Mouse (Mus musculus): Measurements from ENCODE around the gene Fgfbp1. TPM values are rescaled to one million over a fixed set of nuclear protein-coding genes. Genes with fewer than 3 reads are reported as not detected.

Gene Fgfbp1
- polyA plus RNA-seq, 1 experiment = 2.2 TPM

DNA sequence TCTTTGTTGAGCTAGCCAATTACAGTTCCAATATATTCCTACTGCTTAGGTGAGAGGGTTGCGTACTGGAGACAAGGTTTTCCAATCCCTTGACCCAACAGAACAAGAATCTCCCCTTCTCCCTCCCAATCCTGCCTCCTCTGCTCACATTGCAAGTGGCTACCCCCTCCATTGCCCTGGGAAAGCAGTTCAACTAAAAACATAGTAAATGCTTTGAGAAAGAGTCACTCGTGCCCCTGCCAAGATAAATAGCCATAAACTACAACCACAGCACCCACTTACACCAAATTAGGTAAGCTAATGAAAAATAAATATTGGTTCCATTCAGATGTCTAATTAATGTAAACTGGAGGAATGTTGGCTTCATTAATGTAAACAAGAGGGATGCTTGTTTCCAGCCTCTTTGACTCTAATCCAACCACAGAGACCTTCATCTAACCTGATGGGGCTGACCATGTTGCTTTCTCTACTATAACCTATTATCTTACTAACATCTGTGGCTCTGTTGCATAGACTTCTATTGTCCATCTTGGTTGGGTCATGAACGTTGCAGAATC, 21.6 kb downstream of the Fgfbp1 start:
- Histone ChIP-seq H3K4me1 (ENCODE audit: control insufficient read depth, insufficient read depth, low read length) (no peaks in the 10 kb centered on the region), H3K27ac (ENCODE audit: control insufficient read depth, insufficient read depth, low read depth, low read length, poor library complexity) (no peak overlapping the region), H3K4me3 (replicated peaks; ENCODE audit: control insufficient read depth, low read depth, low read length) (no peak overlapping the region)
- no peak for TF ChIP-seq POLR2A (IDR thresholded peaks at IDR 0.05; ENCODE audit: borderline replicate concordance, control insufficient read depth, low read depth, low read length)
- TF ChIP-seq CTCF (IDR thresholded peaks at IDR 0.05; ENCODE audit: control insufficient read depth, insufficient read depth, low read length) = no peak
- 72% methylated on average over 3 of the region's 3 CpGs for WGBS

DNA sequence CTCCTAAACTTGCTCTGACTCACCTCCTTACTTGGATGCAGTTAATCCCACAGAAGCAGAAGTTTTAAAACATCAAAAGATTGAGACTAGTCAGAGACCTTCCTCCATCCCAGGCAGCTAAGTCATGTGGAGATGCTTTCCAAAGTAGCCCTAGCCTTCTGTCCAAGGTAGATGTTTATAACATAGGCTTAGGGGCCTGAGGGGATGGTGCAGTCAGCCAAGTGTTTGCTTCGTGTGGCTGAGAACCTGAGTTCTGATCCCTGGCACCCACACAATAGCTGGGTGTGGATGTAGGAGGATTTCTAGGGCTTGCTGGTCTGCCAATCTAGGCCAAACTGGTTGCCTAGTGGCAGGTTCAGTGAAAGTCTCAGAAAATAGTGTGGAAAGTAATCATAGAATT, 28.3 kb downstream of the Fgfbp1 start:
- WGBS = 69% methylated on average over 1 of the region's 1 CpGs
- no peak for TF ChIP-seq CTCF (IDR thresholded peaks at IDR 0.05; ENCODE audit: control insufficient read depth, insufficient read depth, low read length)
- no peak for TF ChIP-seq POLR2A (IDR thresholded peaks at IDR 0.05; ENCODE audit: borderline replicate concordance, control insufficient read depth, low read depth, low read length)

DNA sequence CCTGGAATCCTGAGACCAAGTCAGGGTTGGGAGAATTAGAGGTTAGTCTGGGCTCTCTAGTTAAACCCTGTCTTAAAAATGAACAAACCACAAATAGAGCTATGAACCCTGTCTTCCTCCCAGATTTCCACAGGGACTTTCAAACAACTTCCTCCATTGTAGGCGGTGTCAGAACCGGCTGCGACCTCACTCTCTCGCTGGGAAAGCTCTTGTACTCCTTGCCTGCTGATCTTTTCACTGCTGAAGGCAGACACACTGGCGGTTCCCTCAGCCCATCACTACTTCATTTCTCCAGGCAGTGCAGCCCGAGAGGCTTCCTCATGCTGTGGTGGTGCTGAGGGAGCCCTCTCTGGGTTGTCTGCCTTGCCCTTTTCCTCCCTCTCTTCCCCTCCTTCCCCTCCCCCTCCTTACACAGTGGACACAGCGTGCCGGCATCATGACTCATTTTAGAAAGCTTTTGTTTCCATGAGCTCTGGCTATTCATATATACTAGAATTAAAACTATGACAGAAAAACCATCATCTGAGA, 32.8 kb downstream of the Fgfbp1 start:
- Histone ChIP-seq H3K4me3 (replicated peaks; ENCODE audit: control insufficient read depth, low read depth, low read length) (no peak overlapping the region), H3K27ac (ENCODE audit: control insufficient read depth, insufficient read depth, low read depth, low read length, poor library complexity) (peak overlapping the region; percentile 58; the same call in 1 of the 2 replicates), H3K4me1 (ENCODE audit: control insufficient read depth, insufficient read depth, low read length) (no peaks in the 10 kb centered on the region; the same call in 1 of the 2 replicates)
- TF ChIP-seq CTCF (IDR thresholded peaks at IDR 0.05; ENCODE audit: control insufficient read depth, insufficient read depth, low read length) = no peak
- no peak for TF ChIP-seq POLR2A (IDR thresholded peaks at IDR 0.05; ENCODE audit: borderline replicate concordance, control insufficient read depth, low read depth, low read length)
- WGBS = 4% methylated on average over 8 of the region's 8 CpGs

More for the DNA sequence above, 28.3 kb downstream of the Fgfbp1 start:
- H3K27ac ChIP-seq (ENCODE audit: control insufficient read depth, insufficient read depth, low read depth, low read length, poor library complexity) = no peak overlapping the region
- no peaks in the 10 kb centered on the region for H3K4me1 ChIP-seq (ENCODE audit: control insufficient read depth, insufficient read depth, low read length)
- no peak overlapping the region for H3K4me3 ChIP-seq (replicated peaks; ENCODE audit: control insufficient read depth, low read depth, low read length)

DNA sequence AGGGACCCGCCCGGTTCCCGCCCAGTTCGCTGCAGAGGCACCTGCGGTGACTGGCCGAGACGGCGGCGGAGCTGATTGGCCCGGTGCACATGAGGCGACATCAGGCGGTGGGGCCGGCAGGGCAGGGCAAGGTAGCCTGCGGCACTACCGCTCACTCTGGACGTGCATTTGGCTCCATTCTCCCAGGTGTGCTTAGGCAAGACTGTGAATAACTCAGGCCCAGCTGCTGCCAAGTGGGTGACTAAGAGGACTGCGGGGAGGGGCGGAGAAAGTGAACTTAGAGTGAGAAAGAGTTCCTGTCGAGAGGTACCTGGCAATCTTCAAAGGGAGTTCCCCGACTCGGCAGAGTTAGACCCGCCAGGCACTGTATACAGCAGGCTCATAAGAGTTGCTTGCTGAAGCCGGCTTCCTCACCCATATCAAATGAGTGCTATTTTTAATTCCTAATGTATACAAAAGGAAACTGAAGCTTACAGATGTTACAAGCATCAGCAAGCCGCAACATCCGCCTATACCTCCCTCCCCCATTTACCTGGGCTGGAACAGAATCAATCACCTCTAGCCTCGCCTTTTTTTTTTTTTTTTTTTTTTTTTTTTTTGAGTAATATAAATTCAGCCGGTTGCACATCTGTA, 33.4 kb downstream of the Fgfbp1 start:
- H3K27ac ChIP-seq (ENCODE audit: control insufficient read depth, insufficient read depth, low read depth, low read length, poor library complexity) = peak overlapping the region; percentile 77
- 1% methylated on average over 27 of the region's 27 CpGs for WGBS
- H3K4me3 ChIP-seq (replicated peaks; ENCODE audit: control insufficient read depth, low read depth, low read length) = peak overlapping the region; percentile 65
- TF ChIP-seq CTCF (IDR thresholded peaks at IDR 0.05; ENCODE audit: control insufficient read depth, insufficient read depth, low read length) (no peak), POLR2A (IDR thresholded peaks at IDR 0.05; ENCODE audit: borderline replicate concordance, control insufficient read depth, low read depth, low read length) (no peak)
- no peaks in the 10 kb centered on the region; the same call in 1 of the 2 replicates for H3K4me1 ChIP-seq (ENCODE audit: control insufficient read depth, insufficient read depth, low read length)

DNA sequence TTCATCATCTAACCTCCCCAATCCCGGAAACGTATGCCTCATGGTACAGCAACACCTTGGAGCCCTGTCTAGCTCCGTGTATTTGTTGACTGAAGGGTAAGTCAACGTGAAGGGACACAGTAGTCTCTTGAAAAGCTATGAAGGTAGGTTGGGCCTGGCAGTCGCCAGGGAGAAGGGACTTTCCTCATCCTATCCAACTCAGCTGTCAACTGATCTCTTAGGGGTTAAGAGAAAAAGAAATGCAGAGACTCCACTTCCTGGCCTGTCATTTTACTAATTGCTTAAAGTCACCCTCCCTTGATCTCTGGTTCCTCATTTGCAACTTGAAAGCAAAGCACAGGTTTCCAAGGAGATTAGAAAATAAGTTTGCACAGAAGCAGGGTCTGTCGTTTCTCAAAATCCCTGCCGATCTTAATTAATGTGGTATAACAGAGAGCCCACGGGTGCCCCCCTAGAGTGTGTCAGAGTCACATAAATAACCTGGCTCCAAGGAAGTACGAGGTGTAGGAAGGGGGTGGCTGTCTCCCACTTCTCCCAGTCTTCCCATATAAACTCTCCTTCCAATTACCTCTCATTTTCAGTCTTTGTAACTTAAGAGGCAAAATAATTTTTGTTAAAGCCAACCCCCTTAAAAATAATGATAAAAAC, 34.1 kb downstream of the Fgfbp1 start:
- H3K4me1 ChIP-seq (ENCODE audit: control insufficient read depth, insufficient read depth, low read length) = no peaks in the 10 kb centered on the region; the same call in 1 of the 2 replicates
- peak overlapping the region; percentile 77; the same call in 1 of the 2 replicates for H3K27ac ChIP-seq (ENCODE audit: control insufficient read depth, insufficient read depth, low read depth, low read length, poor library complexity)
- peak overlapping the region; percentile 27 for H3K4me3 ChIP-seq (replicated peaks; ENCODE audit: control insufficient read depth, low read depth, low read length)
- TF ChIP-seq CTCF (IDR thresholded peaks at IDR 0.05; ENCODE audit: control insufficient read depth, insufficient read depth, low read length) = no peak
- TF ChIP-seq POLR2A (IDR thresholded peaks at IDR 0.05; ENCODE audit: borderline replicate concordance, control insufficient read depth, low read depth, low read length) = no peak
- WGBS = 8% methylated on average over 9 of the region's 9 CpGs

DNA sequence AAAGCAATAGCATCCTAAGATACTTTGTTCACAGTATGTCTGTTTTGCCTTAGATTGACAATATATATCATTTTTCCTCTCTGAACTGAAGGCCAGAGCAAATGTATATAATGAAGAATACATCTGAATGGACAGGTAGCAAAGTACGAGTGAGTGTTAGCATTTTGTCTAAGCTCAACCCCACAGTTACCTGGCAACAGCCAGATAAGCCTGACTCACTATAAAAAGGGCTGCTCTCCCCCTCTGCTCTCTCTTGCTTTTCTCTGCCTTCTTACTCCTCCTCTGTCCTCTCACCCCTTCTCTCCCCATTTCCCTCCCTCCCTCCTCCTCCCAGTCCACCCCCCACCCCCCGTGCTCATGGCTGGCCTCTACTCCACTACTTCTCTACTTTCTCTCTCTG, 48.3 kb downstream of the Fgfbp1 start:
- Histone ChIP-seq H3K4me3 (replicated peaks; ENCODE audit: control insufficient read depth, low read depth, low read length) (no peak overlapping the region), H3K27ac (ENCODE audit: control insufficient read depth, insufficient read depth, low read depth, low read length, poor library complexity) (no peak overlapping the region)
- 56% methylated on average over 2 of the region's 2 CpGs for whole genome bisulfite sequencing

More for the DNA sequence above, 48.3 kb downstream of the Fgfbp1 start:
- TF ChIP-seq CTCF (IDR thresholded peaks at IDR 0.05; ENCODE audit: control insufficient read depth, insufficient read depth, low read length) (no peak), POLR2A (IDR thresholded peaks at IDR 0.05; ENCODE audit: borderline replicate concordance, control insufficient read depth, low read depth, low read length) (no peak)
- no peaks in the 10 kb centered on the region for H3K4me1 ChIP-seq (ENCODE audit: control insufficient read depth, insufficient read depth, low read length)

Other genes with a start within 250 kb of the Fgfbp1 start
- 4.7 and 26.2 TPM in 2 replicates for gene Bst1, start 162.9 kb downstream of the Fgfbp1 start, polyA plus RNA-seq (2011; ENCODE audit: insufficient read depth, insufficient read length, low replicate concordance, missing spikeins)
- gene Fbxl5, start 160.1 kb downstream of the Fgfbp1 start, polyA plus RNA-seq (2011; ENCODE audit: insufficient read depth, insufficient read length, low replicate concordance, missing spikeins) = 10.3 and 22.8 TPM in 2 replicates
- 4.1 and 5.7 TPM in 2 replicates for gene Cd38, start 113.2 kb downstream of the Fgfbp1 start, polyA plus RNA-seq (2011; ENCODE audit: insufficient read depth, insufficient read length, low replicate concordance, missing spikeins)
- gene Gm7879, start 68.6 kb downstream of the Fgfbp1 start, polyA plus RNA-seq (2011; ENCODE audit: insufficient read depth, insufficient read length, low replicate concordance, missing spikeins) = not detected in 2 replicates
- gene Prom1, start 120.3 kb upstream of the Fgfbp1 start, polyA plus RNA-seq (2011; ENCODE audit: insufficient read depth, insufficient read length, low replicate concordance, missing spikeins) = 7.3 and 58.9 TPM in 2 replicates
- 41.9 and 49.1 TPM in 2 replicates for gene Tapt1, start 244.8 kb upstream of the Fgfbp1 start, polyA plus RNA-seq (2011; ENCODE audit: insufficient read depth, insufficient read length, low replicate concordance, missing spikeins)

All from bone marrow, adult 2 months (tissue).